Mouse (Mus musculus): ENCODE measurements around the gene Phf12. TPM values are rescaled to one million over a fixed set of nuclear protein-coding genes. Genes with fewer than 3 reads are reported as not detected.
A peak's percentile ranks its signal among the peaks of the same experiment; 100 is the strongest.

The Phf12 gene
- total RNA-seq, 2 experiments from 2014 or later: 28.6 to 34.9 TPM

DNA sequence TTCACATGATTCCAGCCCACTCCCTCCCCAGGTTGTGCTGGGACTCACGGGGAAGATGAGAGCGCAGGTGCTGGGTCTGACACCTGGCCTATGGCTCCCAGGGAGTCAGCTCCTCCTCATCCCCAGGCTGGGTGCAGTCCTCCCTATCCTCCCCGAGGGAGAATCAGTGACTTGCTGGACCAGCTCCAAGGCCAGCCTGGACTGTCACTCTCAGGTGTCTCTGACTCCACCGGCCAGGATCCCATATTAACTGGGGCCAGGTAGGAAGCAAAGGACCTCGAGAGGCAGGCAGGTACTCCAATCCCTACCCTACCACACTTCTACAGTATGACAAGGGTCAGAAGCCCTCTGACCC lies 16.5 kb upstream of the Phf12 start:
- intact Hi-C loops (cut with DNase I): loop anchor here (5.0 to 10.0 kb wide), 2 partner anchors 224 to 241 kb away; partner anchors contain the start of gene Cryba1
- DNase-seq: no peak

DNA sequence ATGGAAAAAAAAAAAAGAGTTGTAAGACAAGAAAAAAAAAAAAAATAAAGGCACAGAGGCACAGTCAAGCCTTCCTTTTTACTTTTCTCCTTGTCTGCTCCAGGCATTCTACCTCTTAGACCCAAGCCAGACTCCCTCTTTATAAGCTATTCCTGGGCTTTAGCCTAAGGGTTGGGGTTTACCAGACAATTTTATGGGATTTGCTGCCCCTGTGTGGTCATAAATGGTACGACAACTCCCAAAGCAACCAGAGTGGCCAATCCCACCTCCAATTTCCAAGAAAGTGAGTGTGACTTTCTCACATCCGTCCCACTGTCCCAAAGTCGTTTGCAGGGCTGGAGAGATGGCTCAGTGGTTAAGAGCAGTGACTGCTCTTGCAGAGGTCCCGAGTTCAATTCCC lies 15.4 kb upstream of the Phf12 start:
- intact Hi-C loops (cut with DNase I): loop anchor here (1.0 to 10.0 kb wide), 3 partner anchors 140 to 242 kb away; partner anchors contain the start of gene Cryba1

DNA sequence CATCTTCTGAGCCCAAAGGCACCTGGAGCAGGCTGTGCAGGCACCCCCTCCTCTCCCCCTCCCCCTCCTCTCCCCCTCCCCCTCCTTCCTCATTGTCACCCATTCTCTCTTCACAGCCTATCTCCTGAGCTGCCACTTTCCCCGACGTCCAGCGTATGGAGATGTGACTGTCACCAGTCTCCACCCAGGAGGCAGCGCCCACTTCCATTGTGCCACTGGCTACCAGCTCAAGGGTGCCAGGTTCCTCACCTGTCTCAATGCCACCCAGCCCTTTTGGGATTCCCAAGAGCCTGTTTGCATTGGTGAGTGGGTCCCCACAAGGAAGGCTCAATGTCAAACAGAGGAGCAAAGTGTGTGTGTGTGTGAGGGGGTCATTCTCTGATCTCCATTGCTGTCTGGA lies 13.8 kb upstream of the Phf12 start:
- DNase-seq: no peak
- intact Hi-C loops (cut with DNase I): loop anchor here (5.0 to 10.0 kb wide), 2 partner anchors 226 to 244 kb away; partner anchors contain the start of gene Cryba1

More for the DNA sequence above, 15.4 kb upstream of the Phf12 start:
- peak; percentile 73 to 85 for DNase-seq

DNA sequence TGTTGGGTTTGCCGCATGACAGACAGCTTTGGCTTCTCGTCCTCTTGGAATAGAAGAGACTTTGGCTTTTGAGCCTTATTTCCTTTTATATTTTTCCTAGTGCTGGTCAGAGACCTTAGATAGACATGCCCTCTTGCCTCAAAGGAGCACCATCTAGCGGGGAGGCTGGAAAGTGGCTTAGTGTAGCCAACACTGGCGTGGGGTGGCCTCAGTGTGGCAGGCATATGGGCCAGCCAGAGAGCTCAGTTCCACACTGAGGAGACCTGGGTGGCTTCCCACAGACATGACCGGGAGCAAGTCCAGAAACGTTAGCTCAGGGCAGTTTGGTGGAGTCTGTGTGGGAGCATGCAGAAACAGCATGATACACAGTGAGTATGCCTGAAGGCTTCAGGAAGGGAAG lies 11.8 kb upstream of the Phf12 start:
- intact Hi-C loops (cut with DNase I): no loop called here
- no peak for DNase-seq

DNA sequence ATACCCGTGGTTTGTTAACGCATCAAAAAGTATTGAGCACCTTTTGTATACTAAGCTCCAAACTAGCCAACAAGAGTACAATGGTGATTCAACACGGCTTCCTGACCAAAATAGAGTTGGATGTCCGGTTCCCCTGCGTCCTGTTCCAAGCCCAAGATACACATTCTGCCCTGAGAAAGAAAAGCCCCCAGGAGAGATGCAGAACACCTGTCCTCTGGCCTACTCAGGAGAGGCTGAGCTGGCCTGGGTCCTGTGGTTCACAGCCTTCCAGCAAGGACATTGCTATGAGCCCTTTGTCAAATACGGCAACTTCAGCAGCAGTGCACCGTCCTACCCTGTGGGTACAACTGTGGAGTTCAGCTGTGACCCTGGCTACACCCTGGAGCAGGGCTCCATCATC lies 9.0 kb upstream of the Phf12 start:
- DNase-seq: no peak
- intact Hi-C loops (cut with DNase I): no loop called here

DNA sequence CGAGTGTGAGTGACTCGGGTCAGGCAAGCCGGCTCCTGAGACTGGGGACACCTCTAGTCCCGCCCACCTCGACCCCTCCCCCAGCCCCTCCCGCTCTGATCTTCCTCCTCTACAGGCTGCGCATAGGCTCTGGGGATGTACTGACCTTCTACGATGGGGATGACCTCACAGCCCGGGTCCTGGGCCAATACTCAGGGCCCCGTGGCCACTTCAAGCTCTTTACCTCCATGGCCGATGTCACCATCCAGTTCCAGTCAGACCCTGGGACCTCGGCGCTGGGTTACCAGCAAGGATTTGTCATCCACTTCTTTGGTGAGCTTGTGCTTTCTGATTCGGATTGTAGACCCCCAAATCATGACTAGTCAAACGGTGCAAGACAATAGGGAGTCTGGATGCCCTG lies 8.2 kb upstream of the Phf12 start:
- intact Hi-C loops (cut with DNase I): no loop called here
- no peak for DNase-seq

DNA sequence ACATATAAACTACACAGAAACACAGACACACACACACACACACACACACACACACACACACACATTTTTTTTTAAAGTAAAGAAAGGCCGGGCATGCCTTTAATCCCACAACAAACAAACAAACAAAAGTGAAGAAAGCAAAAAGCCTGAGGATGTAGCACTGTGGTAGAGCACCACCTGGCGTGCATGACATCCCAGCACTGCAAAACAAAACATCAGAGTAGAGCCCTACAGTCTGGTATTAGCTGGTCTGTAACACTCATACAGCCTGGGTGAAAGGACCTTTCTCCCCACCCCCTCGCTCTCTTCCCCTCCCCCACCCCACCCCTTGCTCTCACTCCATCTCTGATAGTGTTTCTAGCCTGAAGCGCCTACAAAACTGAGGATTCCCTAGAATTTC lies 6.7 kb upstream of the Phf12 start:
- DNase-seq: no peak
- intact Hi-C loops (cut with DNase I): no loop called here

DNA sequence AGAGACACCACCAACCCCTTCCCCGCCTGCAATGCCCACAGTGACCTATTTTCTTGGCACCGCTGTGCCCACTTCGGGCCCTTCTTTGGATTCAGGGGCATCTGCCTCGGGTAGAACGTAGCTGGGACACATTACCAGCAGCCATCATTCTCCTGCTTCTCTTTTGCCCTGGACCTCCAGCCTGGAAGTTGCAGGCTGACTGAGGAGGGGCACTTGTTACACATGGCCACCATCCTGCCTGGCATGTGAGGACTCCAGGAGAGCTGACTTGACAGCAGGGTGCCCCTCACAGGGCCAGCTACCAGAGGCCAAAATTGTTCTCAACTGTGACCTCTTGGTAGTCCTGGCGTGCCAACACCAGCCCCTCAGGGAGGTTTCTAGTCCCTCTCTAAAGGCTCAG lies 4.4 kb upstream of the Phf12 start:
- intact Hi-C loops (cut with DNase I): no loop called here
- no peak for DNase-seq

DNA sequence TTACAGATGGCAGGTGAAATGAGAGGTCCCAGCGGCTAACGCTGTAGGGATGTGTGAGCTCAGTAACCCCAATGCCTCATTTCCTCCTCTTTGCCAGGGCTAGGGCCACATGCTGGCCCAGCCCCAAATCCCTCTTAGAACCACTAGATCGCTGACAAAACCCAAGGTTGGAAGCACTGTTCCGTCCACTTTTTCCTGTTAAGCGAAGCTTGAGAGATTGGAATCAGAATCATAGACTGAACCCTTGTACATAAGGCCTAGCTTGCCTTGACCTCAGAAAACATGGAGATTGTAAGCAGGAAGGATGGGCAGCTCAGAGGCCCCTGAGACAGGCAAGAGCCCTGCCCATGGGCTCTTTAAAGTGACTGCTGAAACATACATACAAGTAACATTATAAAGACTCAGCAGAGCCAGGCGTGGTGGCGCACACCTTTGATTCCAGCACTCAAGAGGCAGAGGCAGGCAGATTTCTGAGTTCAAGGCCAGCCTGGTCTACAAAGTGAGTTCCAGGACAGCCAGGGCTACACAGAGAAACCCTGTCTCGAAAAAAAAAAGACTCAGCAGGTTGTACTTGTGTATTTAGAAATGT lies 3.2 kb upstream of the Phf12 start:
- intact Hi-C loops (cut with DNase I): no loop called here
- no peak for DNase-seq

DNA sequence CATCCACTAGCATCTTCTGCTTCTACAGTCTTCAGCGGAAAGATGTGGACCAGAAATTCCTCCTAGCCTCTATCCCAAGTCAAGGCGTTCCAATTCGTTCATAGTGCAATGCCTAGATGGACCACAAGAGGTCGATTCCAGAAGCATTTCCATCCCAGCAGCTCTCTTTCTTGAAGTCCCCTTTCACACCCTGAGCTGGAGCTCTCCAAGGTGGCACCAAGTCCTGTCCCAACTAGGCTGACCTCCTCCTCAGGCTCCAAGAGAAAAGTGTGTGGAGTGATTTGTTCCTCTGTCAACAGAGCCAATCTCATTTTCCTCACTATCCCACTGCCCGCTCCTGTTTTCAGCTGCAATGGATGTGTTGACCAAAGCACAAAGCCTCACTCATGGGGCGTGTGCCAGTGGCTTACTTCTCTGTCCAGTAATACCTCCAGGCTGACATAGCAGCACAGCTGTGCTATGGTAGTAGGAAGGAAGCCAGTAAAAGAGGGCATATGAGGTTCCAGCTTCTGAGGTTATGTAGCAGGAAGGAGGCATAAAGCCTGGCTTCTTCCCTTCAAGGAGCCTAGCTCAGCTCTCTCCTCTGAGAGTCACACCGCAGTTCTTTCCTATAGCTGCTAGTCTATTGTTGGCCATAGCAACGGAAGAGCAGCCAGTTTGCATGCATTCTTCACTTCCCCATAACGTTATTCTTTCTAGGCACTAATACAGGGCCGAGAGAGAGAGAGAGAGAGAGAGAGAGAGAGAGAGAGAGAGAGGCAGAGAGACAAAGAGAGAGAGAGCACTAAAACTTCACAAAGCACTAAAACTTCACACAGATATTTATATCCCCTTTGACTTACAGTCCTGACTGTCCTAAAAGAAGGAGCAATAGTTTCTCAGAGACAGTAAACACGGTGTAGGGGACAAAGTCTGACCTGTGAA lies 2.0 kb upstream of the Phf12 start:
- peak; percentile 52 to 70 for DNase-seq
- intact Hi-C loops (cut with DNase I): no loop called here

DNA sequence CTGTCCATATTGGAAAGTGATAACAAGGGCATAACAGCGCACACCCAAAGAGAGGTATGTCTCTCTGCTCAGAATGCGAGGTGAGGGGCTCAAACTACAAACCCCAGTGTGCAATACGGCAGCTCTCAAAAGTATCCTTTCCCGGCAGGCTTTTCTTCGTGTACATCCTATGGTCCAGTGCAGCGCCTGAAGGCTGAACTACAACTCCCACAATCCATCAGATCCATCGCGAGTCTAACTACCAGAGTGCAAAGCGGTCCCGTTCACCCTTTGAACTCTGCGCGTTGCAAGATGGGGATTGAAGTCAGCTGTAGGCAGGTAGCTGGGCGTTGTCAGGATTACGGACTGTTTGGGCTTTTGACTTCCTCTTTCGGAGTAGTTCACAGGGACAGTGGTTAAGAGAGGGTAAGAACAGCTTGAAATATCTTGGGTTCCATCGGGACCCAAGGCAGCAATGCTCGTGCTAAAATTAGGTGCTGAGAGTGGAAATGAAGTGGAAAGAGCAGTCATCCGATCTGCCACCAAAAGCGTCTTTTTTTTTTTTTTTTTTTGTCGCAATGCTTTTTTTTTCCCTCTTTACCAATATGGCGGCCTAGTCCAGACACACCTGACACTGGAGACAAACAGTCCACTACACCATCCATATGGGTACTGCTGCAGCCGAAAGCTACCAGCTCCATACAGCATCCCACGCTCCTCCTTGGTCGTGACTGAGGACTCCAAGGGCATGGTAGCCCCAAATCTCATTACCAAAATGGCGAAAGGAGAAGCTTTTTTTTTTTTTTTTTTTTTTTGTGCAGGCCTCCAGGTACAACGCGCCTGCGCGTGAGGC lies 729 bp upstream of the Phf12 start:
- intact Hi-C loops (cut with DNase I): no loop called here
- DNase-seq: peak; percentile 87 to 92

DNA sequence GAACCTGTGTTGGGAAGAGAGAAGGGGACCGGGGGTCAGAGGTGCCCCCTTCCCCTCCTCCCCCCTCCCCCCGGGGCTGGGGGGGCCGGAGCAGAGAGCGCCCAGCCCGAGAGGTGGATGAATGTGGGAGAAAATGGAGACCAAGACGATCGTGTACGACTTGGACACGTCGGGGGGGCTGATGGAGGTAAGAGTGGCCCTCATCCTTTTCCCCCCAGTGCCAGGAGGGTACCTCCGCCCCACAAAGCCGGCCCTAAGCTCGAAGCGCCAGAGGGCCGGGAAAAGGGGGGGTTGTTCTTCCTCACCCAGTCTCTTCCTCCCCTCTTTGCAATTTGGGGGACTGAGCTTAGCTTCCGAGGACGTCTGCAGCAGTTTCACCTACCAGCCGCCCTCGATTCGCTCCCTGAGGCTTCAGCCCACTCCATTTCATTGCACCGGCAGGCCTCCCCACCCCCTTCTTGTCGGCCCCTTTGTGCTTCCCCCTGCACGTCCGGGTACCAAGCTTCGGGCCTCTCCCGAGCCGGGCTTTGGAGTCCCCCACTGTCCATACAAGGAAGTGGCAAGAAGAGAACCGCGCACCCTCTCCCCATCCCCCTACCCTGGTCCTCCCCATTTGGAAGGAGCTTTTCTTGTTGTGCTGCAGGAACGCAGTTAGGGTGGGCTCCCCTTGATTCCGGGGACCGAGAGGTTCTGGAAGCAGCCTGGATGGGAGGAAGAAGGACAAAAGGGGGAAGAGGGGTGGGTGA lies 810 bp downstream of the Phf12 start:
- intact Hi-C loops (cut with DNase I): no loop called here
- peak; percentile 48 to 65 for DNase-seq

DNA sequence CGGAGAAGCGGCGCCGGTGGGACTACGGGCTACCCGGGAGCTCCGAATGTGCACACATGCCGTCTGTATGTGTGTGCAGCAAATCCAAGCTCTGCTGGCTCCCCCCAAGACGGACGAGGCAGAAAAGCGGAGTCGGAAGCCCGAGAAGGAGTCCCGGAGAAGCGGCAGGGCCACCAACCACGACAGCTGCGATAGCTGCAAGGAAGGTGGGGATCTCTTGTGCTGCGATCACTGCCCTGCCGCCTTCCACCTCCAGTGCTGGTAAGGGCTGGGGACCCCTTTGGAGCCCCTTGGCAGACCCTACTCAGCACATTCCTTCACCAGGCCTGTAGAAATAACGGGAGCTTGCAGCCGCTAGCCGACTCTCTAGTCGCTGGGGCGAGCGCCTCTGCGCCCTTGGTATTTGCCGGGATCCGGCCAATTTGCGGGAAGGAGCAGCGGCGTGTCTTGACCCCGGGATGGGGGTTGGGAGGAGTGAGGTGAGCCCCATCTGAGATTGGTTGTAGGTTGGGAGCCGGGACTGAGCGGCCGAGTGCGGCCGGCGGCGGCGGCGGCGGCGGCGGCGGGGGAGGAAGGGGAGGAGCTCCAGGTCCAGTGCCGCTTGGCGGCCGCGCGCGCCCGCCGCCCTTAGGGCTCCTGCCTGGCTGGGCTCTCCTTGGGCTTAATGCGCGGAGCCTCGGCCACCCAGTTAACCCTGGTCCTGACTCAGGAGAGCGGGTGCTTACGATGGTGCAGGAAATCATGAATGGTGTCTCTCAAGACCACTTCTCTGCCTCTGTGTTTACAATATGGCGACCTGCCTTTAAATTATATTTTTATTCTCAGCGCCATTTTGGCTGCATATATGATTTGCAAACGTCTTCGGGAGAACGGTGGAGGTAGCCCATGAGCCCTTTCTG lies 1.6 kb downstream of the Phf12 start:
- intact Hi-C loops (cut with DNase I): no loop called here
- peak; percentile 75 for DNase-seq

DNA sequence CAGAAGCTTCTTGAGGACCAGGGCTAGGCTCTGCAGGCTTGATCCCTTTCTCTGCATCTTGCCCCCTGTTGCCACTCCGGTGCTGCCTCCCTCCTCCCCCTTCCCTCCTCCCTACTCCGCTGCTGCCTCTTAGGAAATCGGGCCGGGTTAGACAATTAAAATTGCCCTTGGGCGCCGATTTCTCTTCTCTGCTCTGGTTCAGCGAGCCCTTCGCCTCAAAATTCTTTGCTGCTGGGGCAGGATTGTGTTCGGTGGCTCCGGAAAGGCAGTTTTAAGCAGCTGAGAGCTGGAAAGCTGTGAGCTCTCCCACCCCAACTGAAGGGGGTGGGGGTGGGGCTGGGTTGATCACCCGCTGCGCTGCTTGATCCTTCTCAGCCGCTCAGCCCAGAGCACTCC lies 2.3 kb downstream of the Phf12 start:
- intact Hi-C loops (cut with DNase I): loop anchor here (5.0 kb wide), 1 partner anchor 37 kb away; no protein-coding TSS in a partner anchor
- DNase-seq: peak; percentile 50

DNA sequence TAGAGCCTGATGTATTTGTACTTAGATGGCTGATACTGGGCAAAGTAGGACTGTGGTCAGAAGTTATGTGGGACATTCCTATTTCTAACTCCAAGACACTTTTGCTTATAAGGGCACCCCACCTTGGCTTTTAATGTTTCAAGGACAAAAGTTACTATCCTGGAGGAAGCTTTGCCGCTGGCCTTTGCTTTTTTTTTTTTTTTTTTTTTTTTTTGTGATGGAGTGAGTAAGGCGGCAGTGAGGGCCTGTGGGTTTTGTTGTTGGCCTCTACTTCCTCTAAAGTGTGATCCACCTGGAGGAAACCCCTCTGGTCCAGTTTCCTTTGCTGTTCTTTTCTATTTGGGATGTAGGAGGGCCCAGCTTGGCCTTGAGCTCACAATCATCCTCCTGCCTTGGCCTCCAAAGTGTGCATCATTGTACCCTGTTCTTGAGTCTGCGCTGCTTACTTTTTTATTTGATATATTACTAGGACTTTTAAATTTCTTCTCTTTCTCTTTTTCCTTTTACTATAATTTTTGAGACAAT lies 3.0 kb downstream of the Phf12 start:
- intact Hi-C loops (cut with DNase I): loop anchor here (5.0 kb wide), 1 partner anchor 37 kb away; no protein-coding TSS in a partner anchor

DNA sequence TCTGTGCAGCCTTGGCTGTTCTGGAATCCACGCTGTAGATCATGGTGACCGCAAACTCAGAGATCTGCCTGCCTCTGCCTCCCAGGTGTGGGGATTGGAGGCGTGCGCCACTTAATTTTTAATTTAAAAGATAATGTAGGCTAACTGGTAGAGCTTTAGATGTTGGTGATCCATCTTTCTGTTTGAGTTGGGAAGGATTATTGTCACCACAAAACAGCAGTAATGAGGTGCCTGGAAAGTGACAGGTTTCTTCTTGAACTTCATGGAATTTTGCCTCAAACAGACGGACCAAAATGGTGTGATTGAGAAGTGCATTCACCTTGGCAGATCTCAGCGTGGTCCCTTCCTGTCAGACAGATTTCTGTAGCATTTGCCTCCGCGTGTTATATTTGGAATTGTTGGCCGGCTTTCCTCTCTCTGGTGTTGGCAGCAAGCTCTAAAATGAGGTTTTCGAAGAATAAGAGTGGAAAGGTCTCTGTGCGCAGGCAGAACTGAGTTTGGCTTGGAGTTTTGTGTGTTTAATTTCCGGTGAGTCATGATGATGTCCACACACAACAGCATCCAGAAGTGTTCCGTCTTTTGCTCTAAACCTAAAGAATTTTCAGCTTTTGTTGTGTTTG lies 6.6 kb downstream of the Phf12 start:
- DNase-seq: no peak
- intact Hi-C loops (cut with DNase I): loop anchor here (5.0 kb wide), 1 partner anchor 33 kb away; no protein-coding TSS in a partner anchor

More for the DNA sequence above, 3.0 kb downstream of the Phf12 start:
- no peak for DNase-seq

DNA sequence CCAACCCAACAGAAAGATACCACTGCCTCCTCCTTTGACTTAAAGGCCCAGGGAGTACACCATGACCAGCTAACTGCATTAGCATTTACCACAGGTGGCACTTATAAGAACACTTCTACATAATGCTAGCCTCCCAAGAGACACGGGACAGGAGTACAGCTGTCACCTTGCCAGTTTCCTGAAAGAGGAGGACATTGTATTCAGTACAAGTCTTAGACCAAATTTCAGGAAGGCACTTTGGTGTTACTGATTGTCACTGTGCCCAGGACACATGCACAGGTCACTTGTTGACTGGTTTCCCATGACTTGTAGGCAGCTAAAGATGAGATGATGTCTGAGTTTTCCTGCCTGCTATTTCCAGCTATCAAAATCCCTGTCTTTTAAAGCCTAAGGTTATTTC lies 13.0 kb downstream of the Phf12 start:
- DNase-seq: no peak

DNA sequence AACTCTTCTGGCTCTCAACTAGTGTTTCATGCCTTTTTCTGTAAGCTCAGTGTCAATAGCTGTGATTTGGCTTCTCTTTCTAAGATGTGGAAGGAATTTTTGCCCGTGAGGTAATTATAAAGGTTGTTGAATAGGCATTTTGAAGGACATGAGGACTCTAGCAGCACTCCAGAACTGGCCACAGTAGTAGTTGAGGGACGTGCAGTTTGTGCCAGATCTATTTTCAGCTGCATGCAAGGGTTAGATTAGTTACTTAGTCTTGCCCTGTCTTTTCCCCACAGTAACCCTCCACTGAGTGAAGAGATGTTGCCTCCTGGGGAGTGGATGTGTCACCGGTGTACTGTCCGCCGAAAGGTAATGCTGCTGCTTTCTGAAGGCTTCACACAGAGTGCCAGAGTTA lies 23.9 kb downstream of the Phf12 start:
- peak in 1 of 2 experiments; percentile 29 for DNase-seq
- intact Hi-C loops (cut with DNase I): no loop called here

More for the DNA sequence above, 13.0 kb downstream of the Phf12 start:
- intact Hi-C loops (cut with DNase I): no loop called here
